Mouse (Mus musculus) lung, adult 2 months (tissue): ENCODE data around the gene Cry2. TPM values are rescaled to one million over a fixed set of nuclear protein-coding genes. Genes with fewer than 3 reads are reported as not detected.

Source experiments
- DNase-seq: peaks from one replicate; pipeline ENCODE4 v3.0.0; 2022
- H3K4me1 ChIP-seq: fragments of 200-500 bp; 2 replicates; pipeline ENCODE4 v1.6.1; 2011; ENCODE audit warnings: low read length; ENCODE audit not compliant: control insufficient read depth, insufficient read depth
- H3K4me3 ChIP-seq: fragments of 200-500 bp; replicated peaks from 2 replicates; pipeline ENCODE3; 2011; ENCODE audit warnings: low read depth, mild to moderate bottlenecking, control low read depth, low read length; ENCODE audit errors: extremely low read depth
- CTCF ChIP-seq: fragments of 200-500 bp; IDR thresholded peaks from 2 replicates; pipeline ENCODE4 v1.5.1; 2011; ENCODE audit warnings: mild to moderate bottlenecking, low read length, control low read depth; ENCODE audit not compliant: insufficient read depth
- POLR2A ChIP-seq: fragments of 200-500 bp; IDR thresholded peaks from 2 replicates; pipeline ENCODE4 v1.6.1; 2011; ENCODE audit warnings: low read depth, mild to moderate bottlenecking, control low read depth, low read length, borderline replicate concordance; ENCODE audit errors: extremely low read depth
- WGBS: fragments of 180-500 bp; shearing (Covaris S2); methylation state at CpG from one replicate; pipeline ENCODE4 v1.1.7; 2018; 5-methylcytosine and 5-hydroxymethylcytosine counted together
- polyA plus RNA-seq: library from polyadenylated mRNA; depleted of rRNA; stranded (reverse); fragments of >200 nt; gene quantifications from 2 replicates; pipeline ENCODE4 v1.2.3, GENCODE M21; 2012

The Cry2 gene
- polyA plus RNA-seq, 1 experiment: 37.5 TPM

DNA sequence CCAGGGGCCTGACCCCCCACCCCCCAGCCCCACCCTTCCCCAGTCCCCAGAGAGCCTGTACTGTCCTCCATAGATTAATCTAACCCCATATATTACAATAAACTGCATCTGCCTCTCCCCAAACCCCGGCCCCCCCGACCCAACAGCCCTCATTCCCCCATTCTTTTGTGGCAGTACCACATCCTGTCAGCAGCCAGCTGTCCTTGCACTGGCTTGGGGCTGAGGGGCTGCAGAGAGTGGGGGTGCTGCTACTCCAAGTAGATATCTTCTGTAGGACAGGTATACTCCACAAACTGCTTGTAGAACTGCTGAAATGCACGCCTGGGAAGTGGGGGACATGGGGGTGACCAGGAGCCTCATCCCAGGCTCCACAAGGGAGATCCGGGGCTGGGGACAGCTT, 49.7 kb downstream of the Cry2 start:
- Histone ChIP-seq H3K4me1 (no peaks in the 10 kb centered on the region), H3K4me3 (no peak overlapping the region)
- DNase-seq: no peak
- WGBS: 71% methylated on average over 4 of the region's 4 CpGs
- TF ChIP-seq CTCF: no peak
- no peak for TF ChIP-seq POLR2A

GRCm38 (mm10) chr2:92382759-92383158, 51.1 kb downstream of the Cry2 start:
- H3K4me1 ChIP-seq: no peaks in the 10 kb centered on the region
- H3K4me3 ChIP-seq: no peak overlapping the region
- TF ChIP-seq CTCF (no peak), POLR2A (no peak)
- no peak for DNase-seq
- 83% methylated on average over 4 of the region's 4 CpGs for WGBS

DNA sequence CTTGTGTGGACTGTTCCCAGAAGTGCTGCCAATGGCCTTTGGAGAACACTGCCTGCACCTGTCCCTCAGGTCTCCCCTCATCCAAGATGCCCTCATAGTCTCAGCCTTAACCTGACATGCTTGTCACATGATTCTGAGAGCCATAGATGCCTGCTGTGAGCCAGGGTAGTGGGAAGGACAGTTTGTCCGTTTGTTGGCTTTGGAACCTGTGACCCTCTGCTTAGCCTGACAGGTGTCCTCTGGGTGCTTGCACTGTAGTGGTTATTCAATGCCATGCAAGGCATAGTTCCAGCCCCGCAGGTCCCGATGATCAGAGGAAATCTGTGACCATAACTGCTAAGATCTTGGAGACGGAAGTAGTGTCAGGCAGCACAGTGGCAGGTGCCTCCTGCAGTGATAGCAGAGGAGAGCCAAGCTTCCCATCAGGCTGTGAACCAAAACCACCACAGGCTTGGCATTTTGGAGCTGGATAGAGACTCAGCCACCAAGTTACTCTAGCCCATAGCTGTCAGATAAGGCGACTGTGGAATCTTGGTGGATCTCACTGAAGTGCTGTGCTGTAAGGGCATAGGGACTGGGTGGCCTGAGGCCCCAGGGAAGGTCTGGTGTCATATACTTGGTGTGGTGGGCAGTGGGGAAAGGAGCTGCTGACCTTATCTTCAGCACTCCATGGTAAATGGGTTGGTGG, 51.8 kb downstream of the Cry2 start, which contains the start of gene 1700029I15Rik:
Gene 1700029I15Rik (plus strand): TSS at position 638 of the 688 bp plus-strand sequence.
- Histone ChIP-seq H3K4me1 (no peaks in the 10 kb centered on the region), H3K4me3 (no peak within 1 kb of the TSS)
- TF ChIP-seq POLR2A (no peak), CTCF (no peak)
- no peak for DNase-seq
- WGBS: 90% methylated on average over 5 of the region's 5 CpGs

- Histone ChIP-seq H3K4me1 (peaks cover 4% of the 10 kb centered on the region), H3K4me3 (no peak overlapping the region)
- 73% methylated on average over 5 of the region's 5 CpGs for WGBS
- TF ChIP-seq CTCF (no peak), POLR2A (no peak)
- no peak for DNase-seq
These were observed 52.7 kb downstream of the Cry2 start for GRCm38 (mm10) chr2:92381161-92381560.

DNA sequence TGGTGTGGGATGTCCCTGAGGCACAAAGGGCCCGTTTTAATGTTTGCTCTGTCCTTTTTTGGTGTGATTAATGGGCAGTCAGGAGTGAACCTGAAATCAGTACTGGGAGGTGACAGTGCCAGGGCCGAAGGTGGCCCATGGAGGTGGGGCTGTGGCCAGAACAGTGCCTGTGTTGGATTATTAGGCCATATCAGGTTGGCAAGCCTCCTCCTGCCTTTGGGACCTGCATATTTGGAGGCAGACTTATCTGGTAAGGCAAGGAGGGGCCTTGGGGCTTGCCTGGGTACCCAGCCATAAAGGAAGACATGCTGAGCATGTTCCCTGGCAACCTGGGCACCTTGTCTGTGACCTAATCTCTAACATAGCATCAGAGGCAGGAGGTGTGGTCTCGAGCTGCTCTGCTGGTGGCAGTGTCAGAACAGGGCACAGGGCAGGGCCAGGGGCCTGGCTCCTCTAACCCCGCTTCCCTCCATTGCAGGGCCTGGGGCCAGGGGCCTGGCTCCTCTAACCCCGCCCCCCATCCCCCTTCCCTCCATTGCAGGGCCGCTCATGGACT, 53.3 kb downstream of the Cry2 start:
- no peak overlapping the region for H3K4me3 ChIP-seq
- no peak for DNase-seq
- 67% methylated on average over 6 of the region's 6 CpGs for WGBS
- H3K4me1 ChIP-seq: peaks cover 9% of the 10 kb centered on the region
- TF ChIP-seq CTCF: no peak
- no peak for TF ChIP-seq POLR2A

- Histone ChIP-seq H3K4me1 (peaks cover 9% of the 10 kb centered on the region), H3K4me3 (no peak overlapping the region)
- WGBS: 77% methylated on average over 17 of the region's 17 CpGs
- TF ChIP-seq POLR2A (no peak), CTCF (no peak)
- no peak for DNase-seq
These were observed 53.9 kb downstream of the Cry2 start for GRCm38 (mm10) chr2:92379783-92380494.

- TF ChIP-seq CTCF (no peak), POLR2A (no peak)
- H3K4me3 ChIP-seq: no peak overlapping the region
- H3K4me1 ChIP-seq: peaks cover 12% of the 10 kb centered on the region
- DNase-seq: no peak
- 91% methylated on average over 7 of the region's 7 CpGs for WGBS
These were observed 56.5 kb downstream of the Cry2 start for GRCm38 (mm10) chr2:92377320-92377719.

GRCm38 (mm10) chr2:92376300-92376699, 57.5 kb downstream of the Cry2 start:
- Histone ChIP-seq H3K4me3 (no peak overlapping the region), H3K4me1 (peaks cover 12% of the 10 kb centered on the region)
- WGBS: 70% methylated on average over 6 of the region's 6 CpGs
- TF ChIP-seq CTCF (no peak), POLR2A (no peak)
- no peak for DNase-seq

DNA sequence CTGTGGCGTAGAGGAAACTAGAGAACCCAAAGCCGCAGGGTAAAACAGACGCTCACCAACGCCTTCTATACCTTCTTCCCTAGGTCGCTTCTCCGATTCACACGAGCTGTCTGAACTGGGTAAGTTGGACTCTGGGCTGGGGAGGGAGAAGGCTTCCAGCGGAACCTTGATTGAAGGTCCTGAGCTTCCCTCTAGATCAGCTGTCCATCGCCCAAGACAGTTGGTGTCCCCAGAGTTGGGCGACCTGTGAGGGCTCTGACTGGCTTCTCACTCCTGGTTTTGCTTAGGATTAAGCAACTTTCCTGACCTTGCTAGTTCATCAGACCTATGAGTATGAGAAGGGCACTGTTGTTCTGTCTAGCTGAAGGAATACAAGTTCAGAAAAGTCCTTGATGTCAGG, 58.1 kb downstream of the Cry2 start:
- peak overlapping the region; percentile 70 for H3K4me3 ChIP-seq
- H3K4me1 ChIP-seq: peaks cover 12% of the 10 kb centered on the region
- WGBS: 8% methylated on average over 10 of the region's 10 CpGs
- DNase-seq: no peak
- TF ChIP-seq POLR2A: no peak
- TF ChIP-seq CTCF: no peak

GRCm38 (mm10) chr2:92375099-92375623, 58.7 kb downstream of the Cry2 start:
- WGBS: under 1% methylated on average over 28 of the region's 29 CpGs
- peak; percentile 95 for DNase-seq
- TF ChIP-seq POLR2A: peak; percentile 94
- TF ChIP-seq CTCF: no peak
- H3K4me1 ChIP-seq: peaks cover 12% of the 10 kb centered on the region
- H3K4me3 ChIP-seq: peak overlapping the region; percentile 70
